Mouse (Mus musculus) cortical plate, adult 2 months (tissue): ENCODE measurements around the gene Frmd8.

Experiments used
- CTCF ChIP-seq: fragments of 200-500 bp; IDR thresholded peaks from 2 replicates; pipeline ENCODE4 v1.5.1; 2011; ENCODE audit warnings: mild to moderate bottlenecking, control low read depth, low read length; ENCODE audit not compliant: insufficient read depth; ENCODE audit errors: extremely low read depth
- POLR2A ChIP-seq: fragments of 200-500 bp; IDR thresholded peaks from 2 replicates; pipeline ENCODE4 v1.6.1; 2011; ENCODE audit warnings: mild to moderate bottlenecking, low read length, control low read depth; ENCODE audit not compliant: insufficient read depth; ENCODE audit errors: extremely low read depth

- TF ChIP-seq POLR2A (no peak), CTCF (no peak)
These were observed 28.9 kb downstream of the Frmd8 start for GRCm38 (mm10) chr19:5846154-5846553.
